Mouse (Mus musculus) limb, embryonic 14.5 days (tissue): Measurements from ENCODE around the gene Olfr1413. TPM values are rescaled to one million over a fixed set of nuclear protein-coding genes. Genes with fewer than 3 reads are reported as not detected.

Source experiments
- ATAC-seq: fragments of 200-750 bp; cut with Nextera tagmentation; 2 replicates; pipeline ENCODE4 v1.8.0; 2017; ENCODE audit warnings: low read depth, moderate number of reproducible peaks, moderate TSS enrichment; ENCODE audit not compliant: low FRiP score
- DNase-seq: peaks from one replicate; pipeline ENCODE4 v3.0.0-alpha.2; 2015; ENCODE audit warnings: low spot score
- H3K27ac ChIP-seq: fragments of 300-500 bp; sonication (generic); replicated peaks from 2 replicates; pipeline ENCODE4 v1.5.1; 2014; ENCODE audit warnings: low read depth, mild to moderate bottlenecking, low read length, moderate library complexity, mixed read lengths
- H3K27me3 ChIP-seq: fragments of 300-500 bp; sonication (generic); 2 replicates; pipeline ENCODE4 v1.6.1; 2014; ENCODE audit warnings: low read length, mixed read lengths; ENCODE audit not compliant: control insufficient read depth, insufficient read depth
- H3K36me3 ChIP-seq: fragments of 300-500 bp; sonication (generic); 2 replicates; pipeline ENCODE4 v1.6.1; 2014; ENCODE audit warnings: mild to moderate bottlenecking, low read length, moderate library complexity, mixed read lengths; ENCODE audit not compliant: control insufficient read depth, insufficient read depth
- H3K4me1 ChIP-seq: fragments of 300-500 bp; sonication (generic); 2 replicates; pipeline ENCODE4 v1.6.1; 2014; ENCODE audit warnings: antibody characterized with exemption, low read length, mixed read lengths; ENCODE audit not compliant: control insufficient read depth, insufficient read depth
- H3K4me2 ChIP-seq: fragments of 300-500 bp; sonication (generic); replicated peaks from 2 replicates; pipeline ENCODE4 v1.6.1; 2014; ENCODE audit warnings: low read depth, mild to moderate bottlenecking, low read length, moderate library complexity; ENCODE audit not compliant: severe bottlenecking
- H3K4me3 ChIP-seq: fragments of 300-500 bp; sonication (generic); replicated peaks from 2 replicates; pipeline ENCODE4 v1.5.1; 2014; ENCODE audit warnings: low read length
- H3K9ac ChIP-seq: fragments of 300-500 bp; sonication (generic); 2 replicates; pipeline ENCODE4 v1.6.1; 2014; ENCODE audit warnings: mild to moderate bottlenecking, low read depth, low read length, moderate library complexity; ENCODE audit not compliant: severe bottlenecking
- H3K9me3 ChIP-seq: fragments of 300-500 bp; sonication (generic); 2 replicates; pipeline ENCODE4 v1.6.1; 2016; ENCODE audit warnings: low read length; ENCODE audit not compliant: control insufficient read depth
- POLR2A ChIP-seq: fragments of 200-500 bp; IDR thresholded peaks from 2 replicates; pipeline ENCODE4 v1.8.0; 2012; ENCODE audit warnings: inconsistent platforms, mild to moderate bottlenecking, moderate library complexity, borderline replicate concordance; ENCODE audit not compliant: insufficient read depth, insufficient read length; ENCODE audit errors: extremely low read depth
- WGBS: fragments of 180-500 bp; shearing (Covaris S2); extraction: QIAGEN DNeasy Blood & Tissue Kit; methylation state at CpG from one replicate; pipeline ENCODE4 v1.1.7; 2014; 5-methylcytosine and 5-hydroxymethylcytosine counted together
- polyA plus RNA-seq, 2 experiments: library from polyadenylated mRNA; depleted of rRNA in 1 of 2; stranded (reverse) in 1 of 2; unstranded in 1 of 2; fragments of >200 nt; fragmentation: Nextera tagmentation in 1 of 2; extraction: Ambion mirVana in 1 of 2; gene quantifications; 2 replicates each; pipeline versions ENCODE4 v1.2.1 to v1.2.3; 2012 to 2014

Olfr1413 gene
- polyA plus RNA-seq (2012; rRNA removed) (not detected in 2 replicates), polyA plus RNA-seq (2014; fragmentation: Nextera tagmentation; extraction: Ambion mirVana) (not detected in 2 replicates)

DNA sequence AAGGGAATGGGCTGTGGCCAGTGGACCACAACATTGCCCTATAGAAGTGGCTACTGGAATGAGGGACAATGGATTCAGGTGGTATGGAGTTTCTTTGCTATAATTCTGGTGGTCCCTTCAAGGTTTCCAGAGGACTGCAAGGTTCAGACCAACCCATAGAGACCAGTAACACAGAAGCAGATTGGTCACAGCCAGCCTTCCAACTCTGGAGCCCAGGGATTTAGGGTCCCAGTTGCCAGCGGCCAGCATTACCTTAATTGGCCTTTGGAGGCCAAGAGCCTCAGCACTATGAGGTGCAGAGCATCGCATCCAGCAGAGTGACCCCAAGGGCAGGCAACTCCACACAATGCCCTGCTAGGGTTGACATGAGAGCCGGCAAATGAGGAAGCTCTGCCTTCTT lies at the start of gene Olfr1413:
TSS of gene Olfr1413 (plus strand) at position 301 of the 400 bp plus-strand sequence.
- ATAC-seq (no peak), DNase-seq (no peak)
- H3K9ac ChIP-seq: no peak within 1 kb of the TSS
- H3K9me3 ChIP-seq: no peaks in the 10 kb centered on the region
- no peak within 1 kb of the TSS for H3K4me3 ChIP-seq
- no peaks in the 10 kb centered on the region for H3K4me1 ChIP-seq
- no peaks in the 10 kb centered on the region for H3K36me3 ChIP-seq
- no peak within 1 kb of the TSS for H3K4me2 ChIP-seq
- 86% methylated on average over 3 of the region's 3 CpGs for WGBS
- no peaks in the 10 kb centered on the region for H3K27me3 ChIP-seq
- no peak for TF ChIP-seq POLR2A
- no peak within 1 kb of the TSS for H3K27ac ChIP-seq

DNA sequence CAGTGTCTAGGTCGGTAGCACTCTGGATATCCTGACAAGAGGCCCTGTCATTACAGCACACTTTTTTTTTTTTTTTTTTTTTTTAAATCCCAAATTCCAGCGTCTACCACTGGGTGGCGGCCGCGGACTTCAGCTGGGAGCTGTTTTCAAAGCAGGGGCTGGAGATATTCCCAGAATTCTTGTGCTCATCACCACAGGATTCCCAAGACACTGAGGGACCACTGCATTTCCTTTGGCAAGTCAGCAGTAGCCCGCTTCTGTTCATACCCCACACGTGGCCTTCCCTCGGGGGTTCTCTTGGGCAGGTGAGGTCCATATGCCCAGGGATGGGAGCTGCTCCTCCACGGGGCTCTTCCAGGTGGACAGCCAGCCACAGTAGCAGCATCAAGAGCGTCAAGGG lies 49.7 kb upstream of the Olfr1413 start:
- H3K9ac ChIP-seq: no peak overlapping the region
- H3K4me3 ChIP-seq: no peak overlapping the region
- no peak overlapping the region for H3K4me2 ChIP-seq
- no peaks in the 10 kb centered on the region for H3K27me3 ChIP-seq
- no peak overlapping the region for H3K27ac ChIP-seq
- DNase-seq (peak; percentile 60), ATAC-seq (no peak)
- no peaks in the 10 kb centered on the region for H3K4me1 ChIP-seq
- no peaks in the 10 kb centered on the region for H3K36me3 ChIP-seq
- no peaks in the 10 kb centered on the region for H3K9me3 ChIP-seq
- TF ChIP-seq POLR2A: no peak
- 16% methylated on average over 10 of the region's 10 CpGs for WGBS

DNA sequence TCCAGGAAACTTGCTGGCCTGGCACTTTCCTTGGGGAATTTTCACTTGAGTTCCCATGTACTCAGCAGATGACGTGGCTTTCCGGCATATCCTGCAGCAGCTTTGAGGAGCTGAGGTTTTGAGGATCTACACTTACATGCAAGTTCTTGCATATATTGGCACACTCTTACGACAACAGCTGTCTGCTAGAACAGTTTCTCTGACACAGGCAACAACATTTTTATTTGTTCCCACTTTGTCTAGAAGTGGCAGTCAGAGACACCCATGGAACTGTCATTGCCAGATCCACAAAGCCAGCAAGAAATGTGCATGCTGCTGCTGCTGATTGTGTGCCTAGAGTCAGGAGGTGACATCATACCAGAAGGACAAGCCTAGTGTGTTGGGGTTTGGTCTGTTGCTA lies 47.4 kb upstream of the Olfr1413 start:
- H3K36me3 ChIP-seq: no peaks in the 10 kb centered on the region
- TF ChIP-seq POLR2A: no peak
- H3K27ac ChIP-seq: no peak overlapping the region
- DNase-seq: no peak
- WGBS: 79% methylated on average over 3 of the region's 3 CpGs
- no peaks in the 10 kb centered on the region for H3K27me3 ChIP-seq
- H3K9me3 ChIP-seq: no peaks in the 10 kb centered on the region
- no peaks in the 10 kb centered on the region for H3K4me1 ChIP-seq
- ATAC-seq: no peak
- H3K4me3 ChIP-seq: no peak overlapping the region
- H3K4me2 ChIP-seq: no peak overlapping the region
- H3K9ac ChIP-seq: no peak overlapping the region

DNA sequence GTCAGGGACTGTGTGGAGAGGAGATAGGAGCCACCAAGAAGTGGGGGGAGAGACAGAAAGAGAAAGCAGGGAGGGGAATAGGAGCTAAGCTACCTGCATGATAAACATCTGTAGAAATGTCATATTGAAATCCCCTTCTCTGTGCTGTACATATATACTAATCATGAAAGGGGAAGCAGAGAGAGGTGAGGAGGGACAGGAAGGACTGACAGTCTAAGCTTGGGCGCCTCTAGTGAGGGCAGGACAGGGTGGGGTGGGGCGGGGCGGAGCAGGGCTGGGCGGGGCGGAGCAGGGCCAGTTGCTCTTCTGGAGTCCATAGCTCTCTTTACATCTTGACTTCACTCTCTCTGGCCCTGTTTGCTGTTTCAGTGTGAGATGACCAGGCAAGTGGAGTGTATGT lies 34.1 kb upstream of the Olfr1413 start:
- WGBS: 44% methylated on average over 5 of the region's 5 CpGs
- H3K27ac ChIP-seq: no peak overlapping the region
- H3K9me3 ChIP-seq: no peaks in the 10 kb centered on the region
- H3K27me3 ChIP-seq: no peaks in the 10 kb centered on the region
- ATAC-seq (no peak), DNase-seq (no peak)
- no peak overlapping the region for H3K4me2 ChIP-seq
- TF ChIP-seq POLR2A: no peak
- no peaks in the 10 kb centered on the region for H3K4me1 ChIP-seq
- no peak overlapping the region for H3K9ac ChIP-seq
- H3K36me3 ChIP-seq: no peaks in the 10 kb centered on the region
- no peak overlapping the region for H3K4me3 ChIP-seq

DNA sequence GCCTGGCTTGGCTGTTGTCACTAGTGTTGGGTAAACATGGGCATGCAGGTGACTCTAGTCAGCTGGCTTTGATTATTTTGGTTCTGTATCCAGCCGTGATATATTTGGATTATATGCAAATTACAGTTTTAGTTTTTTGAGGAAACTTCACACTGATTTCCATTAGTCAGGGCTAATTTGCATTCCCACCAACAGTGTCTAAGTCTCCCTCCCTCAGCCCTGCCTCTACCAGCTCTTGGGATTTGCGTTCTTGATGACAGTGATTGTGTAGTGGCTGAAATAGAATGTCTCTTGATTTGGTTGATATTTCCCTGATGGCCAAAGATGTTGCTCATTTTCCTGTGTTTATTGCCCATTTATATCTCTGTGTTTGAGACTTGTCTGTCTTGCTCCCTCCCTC lies 32.1 kb upstream of the Olfr1413 start:
- ATAC-seq (no peak), DNase-seq (no peak)
- no peaks in the 10 kb centered on the region for H3K36me3 ChIP-seq
- H3K4me1 ChIP-seq: no peaks in the 10 kb centered on the region
- no peak overlapping the region for H3K27ac ChIP-seq
- no peak overlapping the region for H3K4me2 ChIP-seq
- 46% methylated on average over 2 of the region's 2 CpGs for WGBS
- no peaks in the 10 kb centered on the region for H3K27me3 ChIP-seq
- H3K9ac ChIP-seq: no peak overlapping the region
- no peaks in the 10 kb centered on the region for H3K9me3 ChIP-seq
- no peak overlapping the region for H3K4me3 ChIP-seq
- TF ChIP-seq POLR2A: no peak

DNA sequence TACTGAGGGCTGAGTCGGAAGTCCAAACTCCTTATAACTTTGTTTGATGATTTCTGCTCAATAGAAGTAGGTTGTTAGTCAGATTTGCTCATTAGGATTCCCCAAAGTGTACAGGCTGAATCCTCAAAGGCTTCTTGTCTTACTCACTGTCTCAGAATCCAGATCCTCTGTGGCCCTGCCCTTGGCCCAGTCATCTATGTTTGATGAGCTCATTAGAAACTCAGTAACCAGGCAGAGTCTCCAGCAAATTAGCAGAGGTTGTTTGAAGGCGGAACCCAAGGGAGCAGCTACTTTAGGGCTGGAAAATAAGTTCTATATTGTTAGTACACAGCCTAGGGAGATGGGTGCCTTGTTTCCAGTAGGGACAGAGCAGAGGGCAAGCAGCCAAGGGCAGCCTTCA lies 25.2 kb upstream of the Olfr1413 start:
- Histone ChIP-seq H3K4me1 (no peaks in the 10 kb centered on the region), H3K27ac (no peak overlapping the region), H3K27me3 (no peaks in the 10 kb centered on the region), H3K4me3 (no peak overlapping the region), H3K36me3 (no peaks in the 10 kb centered on the region), H3K9me3 (no peaks in the 10 kb centered on the region), H3K9ac (no peak overlapping the region), H3K4me2 (no peak overlapping the region)
- TF ChIP-seq POLR2A: no peak
- ATAC-seq (no peak), DNase-seq (no peak)
- 74% methylated on average over 2 of the region's 2 CpGs for WGBS
